Mouse (Mus musculus) neutrophil, adult 83 days (primary cell): Measurements from ENCODE around the gene Gm9. TPM values are rescaled to one million over a fixed set of nuclear protein-coding genes. Genes with fewer than 3 reads are reported as not detected.

Source experiments
- total RNA-seq, 2 experiments: library from RNA; stranded (reverse); gene quantifications; one replicate each; pipeline ENCODE4 v1.2.4; 2023

Gene Gm9
- total RNA-seq, result not detected

DNA sequence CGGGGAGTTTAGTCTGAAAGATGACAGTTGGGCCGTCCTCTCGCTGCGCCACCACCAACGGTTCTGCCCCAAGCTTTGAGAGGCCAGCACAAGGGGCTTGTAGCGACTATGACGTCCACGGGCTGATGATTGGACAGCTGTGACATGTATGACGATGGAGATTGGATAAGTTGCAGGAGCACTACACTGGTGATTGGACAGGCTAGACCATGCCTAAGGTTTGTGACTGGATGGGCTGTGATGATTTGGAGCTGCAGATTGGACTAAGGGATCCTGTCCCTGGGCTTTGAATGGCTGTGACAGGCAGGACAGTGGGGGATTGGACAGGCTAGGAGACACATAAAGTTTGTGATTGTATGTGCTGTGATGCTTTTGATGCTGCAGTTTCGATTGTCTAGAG lies at the start of gene Gm9:
Gene Gm9, minus strand, starts transcription at position 101 of the 400 bp plus-strand sequence.

DNA sequence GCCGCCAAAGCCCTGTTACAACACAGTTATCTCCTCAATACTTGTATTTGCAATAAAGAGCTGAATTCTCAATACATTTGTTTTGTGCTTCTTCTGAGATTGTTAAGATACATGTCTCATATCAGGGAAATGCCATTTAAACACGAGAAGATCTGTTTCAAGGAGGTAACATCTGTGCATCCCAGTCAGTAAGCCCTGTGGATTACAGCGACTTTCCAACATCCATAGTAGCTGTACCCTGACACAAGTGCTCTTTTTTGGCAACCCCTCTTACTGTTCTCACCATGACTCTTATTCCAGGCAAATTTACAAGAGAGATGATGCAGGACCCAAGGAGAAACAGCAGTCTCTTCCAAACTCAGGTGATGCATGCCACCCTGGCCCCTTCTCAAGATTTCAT lies 38.8 kb upstream of the Gm9 start, which contains the start of gene Rhox3a:
Gene Rhox3a, plus strand, starts transcription at position 301 of the 400 bp plus-strand sequence.

GRCm38 (mm10) chrX:37244676-37245075 lies 33.8 kb upstream of the Gm9 start, which contains the start of gene Rhox2a:
Gene Rhox2a, plus strand, starts transcription at chrX:37244976.

DNA sequence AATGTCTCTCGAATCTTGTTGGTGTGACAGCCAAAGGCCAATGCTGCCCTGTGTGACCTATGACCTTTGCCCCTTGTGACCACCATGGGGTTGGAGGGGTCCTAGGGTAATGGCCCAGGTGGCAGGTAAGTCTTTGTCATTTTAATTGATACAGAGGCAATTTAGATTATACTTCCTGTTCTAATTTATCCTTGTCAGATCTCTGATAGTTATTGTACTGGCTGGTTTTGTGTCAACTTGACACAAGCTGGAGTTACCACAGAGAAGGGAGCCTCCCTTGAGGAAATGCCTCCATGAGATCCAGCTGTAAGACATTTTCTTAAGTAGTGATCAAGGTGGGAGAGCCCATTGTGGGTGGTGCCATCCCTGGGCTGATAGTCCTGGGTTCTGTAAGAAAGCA lies 11.3 kb upstream of the Gm9 start, which contains the start of gene Rhox1:
Gene Rhox1, minus strand, starts transcription at position 101 of the 400 bp plus-strand sequence.

DNA sequence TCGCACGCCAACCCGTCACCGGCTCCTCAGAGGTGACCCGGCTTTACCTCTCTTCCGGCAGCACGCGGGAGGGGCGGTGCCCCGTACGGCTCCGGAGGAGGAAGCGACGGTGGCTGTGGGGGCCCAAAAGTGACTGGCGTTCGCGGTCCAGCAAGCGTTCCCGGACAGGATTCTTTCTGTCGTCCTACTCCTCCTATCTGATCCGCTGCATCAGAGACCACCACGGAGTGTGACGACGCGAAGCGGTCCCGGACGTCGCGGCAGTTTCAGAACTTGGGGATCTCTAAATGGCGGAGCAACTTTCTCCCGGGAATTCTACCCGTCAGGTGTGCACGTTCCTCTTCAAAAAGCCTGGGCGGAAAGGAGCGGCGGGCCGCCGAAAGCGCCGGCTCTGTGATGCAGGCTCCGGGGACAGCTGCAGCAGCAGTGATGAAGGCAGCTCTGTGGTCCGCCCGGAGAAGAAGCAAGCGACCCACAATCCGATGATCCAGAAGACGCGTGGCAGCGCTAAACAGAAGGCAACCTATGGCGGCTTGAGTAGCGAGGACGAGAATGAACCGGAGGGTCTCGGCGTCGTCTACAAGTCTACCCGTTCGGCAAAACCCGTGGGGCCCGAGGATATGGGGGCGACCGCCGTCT lies 19.6 kb downstream of the Gm9 start, which contains the start of the genes Ndufa1 and Rnf113a1:
Gene Ndufa1, minus strand, starts transcription at position 59 of the 639 bp plus-strand sequence.
Gene Rnf113a1, plus strand, starts transcription at position 141 of the 639 bp plus-strand sequence.

DNA sequence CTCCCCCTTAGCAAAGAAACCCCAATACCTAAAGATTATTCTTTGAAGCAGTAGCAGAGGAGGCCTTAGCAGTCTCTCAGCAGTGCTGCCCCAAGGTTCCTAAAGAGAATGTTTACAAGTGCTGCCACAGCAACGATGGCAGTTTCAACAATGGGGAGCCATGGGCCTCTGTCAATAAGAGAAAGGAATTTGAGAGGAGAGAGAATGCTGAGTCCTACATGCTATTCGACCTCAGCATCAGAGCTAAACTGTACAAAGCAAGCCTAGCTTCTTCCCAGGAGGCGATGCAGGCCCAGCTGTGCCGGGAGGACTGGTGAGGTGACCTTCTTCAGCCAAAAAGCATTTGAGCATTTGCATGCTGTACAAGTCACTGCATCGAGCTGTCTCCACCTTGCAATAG lies 42.1 kb downstream of the Gm9 start, which contains the start of gene Akap14:
Gene Akap14, minus strand, starts transcription at position 101 of the 400 bp plus-strand sequence.

Other genes with a start within 250 kb of the Gm9 start
- gene Sept6, start 219.2 kb downstream of the Gm9 start, total RNA-seq, result 10 to 100 TPM; 23.0 to 23.9 TPM
- gene Sowahd, start 162.2 kb downstream of the Gm9 start, total RNA-seq, result not detected
- gene Rpl39, start 125.6 kb downstream of the Gm9 start, total RNA-seq, result 100 to 1,000 TPM; 412 to 421 TPM
- gene Upf3b, start 100.7 kb downstream of the Gm9 start, total RNA-seq, result 10 to 100 TPM; 14.7 to 18.5 TPM
- 10 to 100 TPM in 1 of 2 experiments, 1 to 10 TPM in 1; 9.5 to 14.4 TPM for gene Nkap, start 84.2 kb downstream of the Gm9 start, total RNA-seq
- gene Akap14, start 42.2 kb downstream of the Gm9 start, total RNA-seq, result not detected
- gene Ndufa1, start 19.9 kb downstream of the Gm9 start, total RNA-seq, result 100 to 1,000 TPM; 116 to 119 TPM
- gene Rnf113a1, start 19.8 kb downstream of the Gm9 start, total RNA-seq, result 1 to 10 TPM; 5.4 to 6.5 TPM
- gene Rhox1, start 11.2 kb upstream of the Gm9 start, total RNA-seq, result not detected
- gene Rhox2a, start 33.9 kb upstream of the Gm9 start, total RNA-seq, result not detected
- not detected for gene Rhox3a, start 38.9 kb upstream of the Gm9 start, total RNA-seq
- not detected for gene Rhox4a, start 54.3 kb upstream of the Gm9 start, total RNA-seq
- gene Rhox3a2, start 169.0 kb upstream of the Gm9 start, total RNA-seq, result not detected
- gene Rhox4a2, start 179.8 kb upstream of the Gm9 start, total RNA-seq, result not detected
- not detected for gene Rhox2b, start 201.0 kb upstream of the Gm9 start, total RNA-seq
- not detected for gene Rhox4b, start 221.5 kb upstream of the Gm9 start, total RNA-seq
- not detected for gene Rhox2c, start 242.6 kb upstream of the Gm9 start, total RNA-seq
- gene Rhox3c, start 247.5 kb upstream of the Gm9 start, total RNA-seq, result not detected